Mouse (Mus musculus) heart, adult 8-10 months (tissue): Measurements from ENCODE around the gene Itgb1bp2. TPM values are rescaled to one million over a fixed set of nuclear protein-coding genes. Genes with fewer than 3 reads are reported as not detected.

Experiments
- DNase-seq: peaks from one replicate; pipeline ENCODE4 v3.0.0; 2022; ENCODE audit warnings: low spot score
- total RNA-seq, 4 experiments: library from RNA; stranded (reverse); gene quantifications; 2 replicates each; pipeline ENCODE4 v1.2.4; 2022

The Itgb1bp2 gene
- total RNA-seq, result 100 to 1,000 TPM; 154 to 226 (median 179) TPM

DNA sequence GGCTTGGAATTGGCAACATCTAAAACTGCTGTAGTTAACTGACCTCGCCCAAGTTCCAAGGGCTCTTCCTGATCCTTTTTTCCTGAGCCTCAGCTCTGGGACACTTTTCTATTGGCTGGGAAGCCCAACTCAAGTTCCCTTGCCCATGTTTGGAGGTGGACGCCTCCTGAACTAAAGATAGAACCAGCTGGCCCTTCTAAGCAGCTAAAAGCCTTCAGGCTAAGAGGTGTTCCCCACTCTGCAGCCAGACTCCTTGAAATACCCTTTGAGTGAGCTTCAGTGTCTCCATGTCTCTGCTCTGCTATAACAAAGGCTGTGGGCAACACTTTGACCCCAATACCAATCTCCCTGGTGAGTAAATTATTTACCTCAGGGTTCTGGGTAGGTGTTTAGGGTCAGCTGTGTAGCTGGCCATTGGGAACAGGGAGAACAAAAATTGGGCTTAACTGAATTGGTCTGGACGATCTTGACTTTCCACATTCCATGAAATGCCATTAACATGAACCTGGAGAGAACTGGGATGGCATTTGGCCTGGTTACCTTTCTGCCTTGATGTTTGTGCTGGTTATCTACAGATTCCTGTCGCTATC lies at the start of gene Itgb1bp2:
Itgb1bp2 (plus strand) TSS at position 203 of the 590 bp plus-strand sequence.
- peak; percentile 37 for DNase-seq

DNA sequence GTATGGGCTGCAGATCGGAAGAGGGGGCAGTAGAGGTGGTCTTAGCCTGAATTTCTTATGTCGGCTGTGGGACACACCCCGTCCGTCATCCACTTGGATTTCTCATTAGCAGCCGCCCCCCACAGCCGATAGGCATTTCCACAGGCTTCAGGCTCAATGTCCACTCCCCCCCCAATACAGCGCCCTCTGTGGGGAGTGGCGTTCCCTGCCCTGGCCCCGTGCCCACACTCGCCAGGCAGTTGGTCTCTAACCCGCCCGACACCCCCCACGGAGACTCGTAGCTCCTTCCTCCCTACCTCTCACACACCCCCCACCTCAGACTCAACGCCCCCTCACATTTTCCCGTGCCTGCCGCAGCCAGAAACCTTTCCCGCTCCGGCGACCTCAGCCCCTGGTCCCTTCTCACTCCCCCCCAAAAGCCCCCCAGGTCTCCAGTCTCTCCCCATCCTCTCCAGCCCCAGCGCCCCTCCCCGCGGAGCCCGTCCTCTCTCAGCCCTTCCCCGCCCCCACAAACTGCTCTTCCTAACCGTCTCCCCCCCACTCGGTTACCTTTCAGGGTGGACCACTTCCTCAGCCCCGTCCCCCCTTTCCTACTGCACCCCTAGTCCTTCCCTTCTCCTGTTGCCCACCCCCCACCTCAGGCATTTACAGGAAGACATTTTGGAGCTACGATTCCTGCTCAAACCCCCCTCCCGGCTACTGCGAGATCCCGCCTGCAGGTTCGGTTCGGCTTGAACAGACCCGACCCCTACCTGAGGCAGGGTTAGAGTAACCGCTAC lies 29.8 kb upstream of the Itgb1bp2 start:
- DNase-seq, result no peak

DNA sequence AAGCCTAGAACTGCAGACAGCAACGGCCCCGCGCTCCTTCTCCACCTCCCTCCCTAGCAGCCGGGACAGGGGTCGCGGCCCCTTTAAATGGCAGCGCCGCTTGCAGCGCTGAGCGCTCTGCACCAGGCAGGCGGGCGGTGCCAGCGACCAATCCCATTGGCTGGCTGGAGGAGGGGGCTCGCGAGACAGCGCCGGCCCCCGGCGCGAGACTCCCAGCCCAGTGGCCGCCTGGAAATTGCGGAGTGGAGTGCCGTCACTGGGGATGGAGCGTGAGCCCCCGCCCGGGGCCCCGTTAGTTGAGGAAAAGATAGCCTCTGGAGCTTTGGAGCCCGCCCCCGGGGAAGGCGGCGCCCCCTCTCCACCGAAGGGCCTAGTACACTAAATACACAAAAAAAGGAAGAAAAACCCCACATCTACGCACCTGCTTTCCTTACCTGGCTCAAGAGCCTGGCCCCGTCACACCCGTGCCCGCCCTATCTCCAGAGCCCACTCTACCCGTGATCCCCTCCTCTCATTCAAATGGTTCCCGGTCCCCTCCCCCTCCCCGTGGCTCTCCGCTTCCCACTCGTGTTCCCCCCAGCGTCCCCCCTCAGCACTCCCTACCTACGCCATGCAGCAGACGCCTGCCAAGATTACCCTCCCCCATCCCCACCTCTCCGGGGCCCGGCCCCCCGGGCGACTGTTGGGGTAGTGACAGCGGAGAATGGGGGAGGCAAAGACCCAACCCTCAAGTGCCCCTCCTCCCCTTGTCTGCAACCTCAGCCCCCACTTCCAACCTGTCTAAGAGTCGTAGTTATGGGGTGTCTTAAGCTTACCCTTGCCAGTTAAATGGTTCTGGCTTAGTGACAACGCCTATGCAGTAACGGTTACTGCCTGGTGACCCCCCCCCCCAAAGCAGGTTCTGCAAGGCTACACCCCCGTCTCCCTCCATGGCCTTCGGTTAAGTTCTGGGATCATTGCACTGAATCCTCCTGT lies 28.9 kb upstream of the Itgb1bp2 start:
- DNase-seq, result peak; percentile 76

DNA sequence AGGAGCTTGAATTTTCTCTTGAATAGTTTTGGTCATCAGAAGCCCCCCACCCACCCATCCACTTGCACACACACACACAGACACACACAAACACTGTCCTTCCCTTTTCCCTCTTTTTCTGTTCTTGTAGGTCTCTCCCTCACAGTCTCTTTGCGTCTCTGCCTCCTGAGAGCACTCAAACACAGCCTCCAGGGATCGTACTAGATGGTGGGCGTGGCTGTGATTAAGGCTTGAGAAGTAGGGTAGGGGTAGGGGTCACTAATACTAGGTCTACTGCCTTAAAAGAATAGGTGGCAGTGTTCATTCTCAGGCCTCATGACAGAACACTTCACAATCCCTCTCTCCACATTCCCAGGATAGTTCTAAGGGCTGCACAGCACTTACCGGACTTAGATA lies 28.2 kb upstream of the Itgb1bp2 start, which contains the start of gene Zmym3:
Zmym3 (minus strand) TSS at position 150 of the 396 bp plus-strand sequence.
- DNase-seq, result no peak

DNA sequence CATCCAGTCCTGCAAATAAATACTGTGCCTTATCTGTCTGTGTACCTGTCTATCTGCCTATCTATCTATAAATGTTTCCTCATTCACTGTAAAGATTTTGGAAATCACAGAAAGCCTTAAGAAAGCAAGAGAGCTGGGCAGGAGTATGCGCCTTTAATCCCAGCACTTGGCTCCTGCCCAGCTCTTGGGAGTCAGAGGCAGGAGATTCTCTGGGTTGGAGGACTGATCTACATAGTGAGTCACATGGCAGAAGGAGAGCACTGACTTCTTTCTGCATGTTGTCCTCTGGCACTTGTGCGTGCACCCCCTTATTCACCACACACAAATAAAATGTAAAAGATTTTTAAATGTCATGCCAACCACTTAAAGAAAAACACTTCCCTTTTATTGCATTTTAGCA lies 25.4 kb upstream of the Itgb1bp2 start:
- DNase-seq, result no peak

DNA sequence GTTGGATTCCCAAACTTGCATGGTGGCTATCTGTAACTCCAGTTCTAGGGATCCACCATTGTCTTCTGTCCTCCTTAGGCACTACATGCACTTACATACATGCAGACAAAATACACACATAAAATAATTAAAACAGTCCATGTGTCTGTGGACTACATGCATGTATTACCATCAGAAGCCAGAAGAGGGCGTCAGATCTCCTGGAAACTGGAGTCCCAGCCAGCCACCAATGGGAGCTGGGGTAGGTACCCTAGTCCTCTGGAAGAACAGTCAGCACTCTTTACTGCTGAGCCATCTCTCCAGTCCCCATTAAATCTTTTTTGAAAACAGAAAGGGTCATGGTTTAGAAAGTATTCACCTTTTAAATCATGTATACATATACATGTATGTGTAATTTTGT lies 21.1 kb upstream of the Itgb1bp2 start:
- DNase-seq, result no peak

DNA sequence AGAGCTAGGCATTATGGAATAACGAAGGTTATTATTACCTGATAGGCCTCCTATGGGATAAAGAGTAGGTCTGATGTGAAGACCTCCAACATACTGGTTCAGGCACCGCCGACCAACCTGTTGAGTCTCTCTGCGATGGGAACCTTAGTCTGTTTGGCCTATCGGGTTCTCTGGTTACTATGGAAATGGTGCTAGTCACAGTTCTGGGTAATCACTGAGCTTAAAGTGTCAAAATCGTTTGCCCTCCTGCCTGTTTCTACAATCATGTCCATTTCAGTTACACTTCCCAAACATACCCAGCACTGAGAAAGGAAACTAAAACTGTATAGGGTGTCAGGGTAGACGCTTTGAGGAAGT lies 20.1 kb upstream of the Itgb1bp2 start:
- DNase-seq, result no peak

DNA sequence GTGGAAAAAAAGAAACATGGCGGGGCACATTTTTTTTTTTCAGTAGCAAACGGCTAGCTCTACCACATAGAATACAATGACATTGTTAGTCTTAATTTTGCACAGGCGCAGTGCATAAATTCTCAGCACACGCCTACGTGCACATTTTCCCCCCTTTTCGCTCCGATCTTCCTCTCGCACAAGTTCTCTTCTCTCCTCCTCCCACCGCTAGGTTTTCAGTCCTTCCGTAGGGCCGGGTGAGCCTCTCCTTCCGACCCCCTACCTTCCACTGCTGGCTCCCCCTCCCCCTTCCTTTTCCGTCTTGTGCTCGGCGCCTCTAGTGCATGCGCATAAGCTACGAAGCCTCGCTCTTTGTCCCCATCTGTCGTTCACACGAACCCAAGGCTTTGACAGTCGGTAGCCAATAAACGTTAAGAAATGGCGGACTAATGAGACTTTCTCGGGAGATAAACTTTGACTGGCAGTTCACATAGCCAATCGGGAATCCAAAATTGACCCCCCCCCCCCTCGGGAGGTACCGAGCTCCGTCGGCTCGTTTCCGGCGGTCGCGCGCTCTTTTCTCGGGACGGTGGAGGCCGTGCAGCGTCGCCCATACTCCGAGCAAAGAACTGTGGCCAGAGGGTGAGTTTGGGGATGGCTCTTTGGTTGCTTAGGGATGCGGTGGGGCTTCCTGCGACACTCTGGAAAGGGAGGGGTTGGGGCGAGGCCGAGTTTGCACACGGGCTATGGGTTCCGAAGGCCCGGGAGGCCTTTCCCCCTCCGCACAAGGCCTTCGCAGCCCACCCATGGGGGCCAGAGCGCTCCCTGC lies 19.5 kb upstream of the Itgb1bp2 start, which contains the start of gene Nono:
Nono (plus strand) TSS at position 177 of the 808 bp plus-strand sequence.
- DNase-seq, result peak; percentile 89

DNA sequence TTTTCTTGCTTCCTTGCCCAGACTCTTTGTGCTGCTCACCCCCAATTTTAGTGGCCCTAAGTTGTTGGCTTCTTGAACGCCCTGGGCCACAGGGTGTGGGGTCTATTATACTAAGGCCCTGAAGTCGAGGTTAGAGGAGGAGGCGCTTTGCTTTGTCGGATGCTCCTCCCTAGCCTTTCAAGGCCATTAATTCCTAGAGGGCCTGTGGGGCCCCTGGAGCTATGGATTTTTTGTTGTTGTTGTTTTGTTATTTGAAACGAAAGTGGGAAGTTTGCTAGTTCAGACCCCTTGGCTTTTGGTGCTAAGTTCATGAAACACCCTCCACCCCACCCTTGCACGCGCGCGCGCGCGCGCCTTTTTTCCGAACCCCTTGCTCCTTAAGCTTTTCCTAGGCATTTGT lies 18.9 kb upstream of the Itgb1bp2 start:
- DNase-seq, result peak; percentile 9

DNA sequence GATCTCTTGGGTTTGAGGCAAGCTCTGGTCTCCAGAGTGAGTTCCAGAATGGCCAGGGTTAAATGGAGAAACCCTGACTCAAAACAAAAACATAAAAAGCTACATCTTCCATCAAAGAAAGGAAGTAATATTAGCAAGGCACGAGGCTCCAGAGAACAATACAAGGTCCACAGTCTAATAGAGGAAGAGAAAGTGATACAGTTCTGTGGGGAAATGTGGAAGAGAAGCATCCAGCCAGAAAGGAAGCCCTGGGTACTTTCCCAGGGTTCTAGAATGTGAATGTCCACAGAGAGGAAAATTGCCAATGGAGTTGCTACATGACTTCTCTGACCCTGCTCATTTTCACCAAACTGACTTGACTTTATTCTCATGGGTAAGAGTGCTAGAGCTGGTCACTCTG lies 2.3 kb downstream of the Itgb1bp2 start:
- DNase-seq, result no peak

DNA sequence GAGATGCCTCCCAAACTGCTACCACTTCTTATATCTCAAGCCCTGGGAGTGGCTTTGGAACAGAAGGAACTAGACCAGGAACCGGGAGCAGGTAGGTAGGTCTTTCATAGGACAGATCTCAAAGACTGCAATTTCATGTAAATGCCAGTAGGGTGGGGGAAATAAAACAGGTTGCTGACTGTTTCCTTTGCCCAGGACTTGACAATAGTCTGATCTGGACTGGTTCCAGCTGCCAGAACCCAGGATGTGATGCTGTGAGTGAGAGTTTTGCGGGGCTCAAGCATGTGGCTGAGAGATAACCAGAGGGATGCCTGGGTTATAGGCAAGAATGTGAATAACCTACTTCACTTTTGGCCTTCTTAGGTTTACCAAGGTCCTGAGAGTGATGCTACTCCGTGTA lies 2.7 kb downstream of the Itgb1bp2 start:
- DNase-seq, result no peak

DNA sequence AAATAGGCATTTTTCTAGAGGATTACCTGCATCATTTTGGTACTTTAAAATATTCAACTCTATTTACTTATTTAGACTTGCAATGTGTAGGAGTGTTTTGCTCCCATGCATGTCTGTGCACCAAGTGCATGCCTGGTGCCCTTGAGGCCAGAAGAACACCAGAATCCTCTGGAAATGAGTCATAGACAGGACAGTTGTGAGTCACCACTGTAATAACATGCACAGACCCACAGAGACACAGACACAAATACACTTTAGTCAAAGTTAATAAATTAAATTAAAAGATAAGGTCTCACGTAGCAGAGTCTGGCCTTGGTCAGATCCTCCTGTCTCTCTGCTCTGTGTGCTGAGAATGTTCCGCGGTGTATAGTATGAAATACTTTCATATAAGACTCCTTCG lies 23.3 kb downstream of the Itgb1bp2 start:
- no peak for DNase-seq

DNA sequence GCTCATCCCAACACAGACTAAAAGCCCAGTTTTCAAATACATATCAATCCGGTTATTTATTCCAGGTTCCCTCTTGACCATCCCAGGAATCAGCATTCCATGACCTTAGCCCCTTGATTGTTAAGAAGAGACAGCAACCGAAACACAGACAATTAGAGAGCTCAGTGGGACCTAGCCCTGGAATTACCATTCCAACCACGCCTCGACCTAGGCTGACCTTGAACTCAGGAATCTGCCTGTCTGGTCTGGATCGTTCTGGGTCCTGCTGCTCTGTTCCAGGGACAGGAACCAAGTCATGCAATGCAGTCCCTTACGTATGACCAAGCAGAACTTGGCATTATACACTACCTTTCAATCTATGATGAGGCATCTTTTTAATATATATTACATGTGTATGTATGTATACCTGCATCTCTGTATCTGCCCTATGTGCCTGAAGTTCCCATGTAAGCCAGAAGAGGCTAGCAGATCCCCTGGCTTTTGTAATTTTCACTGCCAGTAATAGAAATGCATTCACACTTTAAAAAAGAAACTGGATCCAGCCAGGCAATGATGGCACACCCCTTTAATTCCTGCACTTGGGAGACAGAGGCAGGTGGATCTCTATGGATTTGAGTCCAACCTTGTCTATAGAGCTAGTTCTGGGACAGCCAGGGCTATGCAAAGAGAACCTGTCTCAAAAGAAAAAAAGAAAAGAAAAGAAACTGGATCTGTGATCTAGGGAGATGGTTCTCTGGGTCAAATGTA lies 32.9 kb downstream of the Itgb1bp2 start:
- DNase-seq, result no peak

DNA sequence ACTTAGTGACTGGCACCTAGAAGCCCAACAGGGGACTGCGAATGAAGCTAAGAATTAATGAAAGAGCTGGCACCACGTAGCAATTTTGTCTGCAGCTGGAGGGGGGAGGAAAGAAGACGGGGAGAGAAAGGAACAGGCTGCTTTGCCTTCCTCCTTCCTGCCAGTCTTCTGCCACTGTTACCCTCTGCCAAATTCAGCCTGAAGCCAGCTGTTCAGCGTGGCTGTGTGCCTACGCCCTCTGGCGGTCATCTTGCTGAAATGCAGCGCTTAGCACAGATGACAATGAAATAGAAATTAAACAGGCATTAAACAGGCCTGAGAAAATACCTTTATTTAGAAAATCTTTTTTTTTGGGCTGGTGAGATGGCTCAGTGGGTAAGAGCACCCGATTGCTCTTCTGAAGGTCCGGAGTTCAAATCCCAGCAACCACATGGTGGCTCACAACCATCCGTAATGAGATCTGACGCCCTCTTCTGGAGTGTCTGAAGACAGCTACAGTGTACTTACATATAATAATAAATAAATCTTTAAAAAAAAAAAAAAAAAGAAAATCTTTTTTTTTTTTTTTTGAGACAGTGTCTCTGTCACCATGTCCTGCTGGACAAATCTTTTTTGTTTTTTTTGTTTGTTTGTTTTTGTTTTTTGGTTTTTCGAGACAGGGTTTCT lies 37.7 kb downstream of the Itgb1bp2 start:
- peak; percentile 25 for DNase-seq

Other genes starting within 250 kb of the Itgb1bp2 start
- 10 to 100 TPM; 35.3 to 41.2 (median 38.4) TPM for gene Snx12, start 226.5 kb upstream of the Itgb1bp2 start, total RNA-seq
- gene Foxo4, start 194.6 kb upstream of the Itgb1bp2 start, total RNA-seq, result 10 to 100 TPM; 59.7 to 68.9 (median 64.1) TPM
- gene Gm614, start 185.1 kb upstream of the Itgb1bp2 start, total RNA-seq, result not detected
- gene Il2rg, start 180.8 kb upstream of the Itgb1bp2 start, total RNA-seq, result 10 to 100 TPM in 2 of 4 experiments, 1 to 10 TPM in 2; 7.0 to 10.2 (median 9.4) TPM
- gene Gm20489, start 180.1 kb upstream of the Itgb1bp2 start, total RNA-seq, result not detected
- gene Med12, start 175.1 kb upstream of the Itgb1bp2 start, total RNA-seq, result 10 to 100 TPM; 15.7 to 20.3 (median 19.5) TPM
- 1 to 10 TPM in 1 of 4 experiments, under 1 TPM in 3; 0.34 to 1.2 (median 0.78) TPM for gene Nlgn3, start 149.9 kb upstream of the Itgb1bp2 start, total RNA-seq
- gene Gjb1, start 72.7 kb upstream of the Itgb1bp2 start, total RNA-seq, result not detected
- gene Zmym3, start 28.2 kb upstream of the Itgb1bp2 start, total RNA-seq, result 10 to 100 TPM; 10.2 to 21.5 (median 16.2) TPM
- 10 to 100 TPM; 52.5 to 70.1 (median 58.9) TPM for gene Nono, start 19.8 kb upstream of the Itgb1bp2 start, total RNA-seq
- 10 to 100 TPM; 12.8 to 17.5 (median 15.1) TPM for gene Taf1, start 83.6 kb downstream of the Itgb1bp2 start, total RNA-seq
- gene Ogt, start 191.0 kb downstream of the Itgb1bp2 start, total RNA-seq, result 10 to 100 TPM; 53.6 to 66.9 (median 60.0) TPM